8 mouse cellular contexts compared by ENCODE assay signal in genomic region chr9:83686511-83687100, GRCm38 (mm10).
DNase-seq lines count a peak whose midpoint lies in the region; ATAC-seq and TF ChIP-seq lines count a peak whose summit lies in the region.

No protein-coding gene starts in this region.

- TF ChIP-seq CTCF in lung, postnatal 0 days (IDR thresholded peaks at IDR 0.05), result 0 out of 2 replicates have a peak, but pooled peaks have one; percentile 14
- TF ChIP-seq CTCF in heart, postnatal 0 days (IDR thresholded peaks at IDR 0.05; ENCODE audit: low read depth), result no peak

- DNase-seq in lung, postnatal 0 days (ENCODE audit: low spot score), result peak; percentile 16
- no peak for DNase-seq in lung, adult 18-20 months
- peak; percentile 62 for DNase-seq in embryo, embryonic 11 days
- no peak for DNase-seq in heart, postnatal 0 days (ENCODE audit: low spot score)
- peak; percentile 13 to 18 for DNase-seq in layer of hippocampus, postnatal 25 days (ENCODE audit: extremely low spot score in 1 of 2, low spot score in 1 of 2)
- no peak for DNase-seq in gastrocnemius, postnatal 25 days
- DNase-seq in thymus, postnatal 10 days (ENCODE audit: low spot score in 2 of 2), result no peak

- WGBS in lung, postnatal 0 days, result 11% methylated on average over 18 of the region's 18 CpGs
- WGBS in heart, postnatal 0 days, result 23% methylated on average over 18 of the region's 18 CpGs
- WGBS in neural tube, embryonic 14.5 days, result 4% methylated on average over 18 of the region's 18 CpGs

- H3K36me3 ChIP-seq in lung, postnatal 0 days (ENCODE audit: insufficient read depth, low read length), result no peaks in the 10 kb centered on the region
- H3K36me3 ChIP-seq in heart, postnatal 0 days (replicated peaks; ENCODE audit: control insufficient read depth, insufficient read depth, low read length), result no peaks in the 10 kb centered on the region
- H3K36me3 ChIP-seq in neural tube, embryonic 14.5 days (ENCODE audit: control insufficient read depth, insufficient read depth, low read length), result no peaks in the 10 kb centered on the region

- H3K4me1 ChIP-seq in lung, postnatal 0 days (ENCODE audit: insufficient read depth, low read depth, low read length), result 0 out of 2 replicates have a peak, but pooled peaks cover 2% of the 10 kb centered on the region
- H3K4me1 ChIP-seq in heart, postnatal 0 days (ENCODE audit: control insufficient read depth, insufficient read depth), result peaks cover 7% of the 10 kb centered on the region; the same call in 1 of the 2 replicates
- H3K4me1 ChIP-seq in neural tube, embryonic 14.5 days (ENCODE audit: control insufficient read depth, insufficient read depth, low read length), result peaks cover 16% of the 10 kb centered on the region

- H3K4me2 ChIP-seq in lung, postnatal 0 days (replicated peaks; ENCODE audit: low read depth, low read length), result peak overlapping the region; percentile 34
- peak overlapping the region; percentile 49 for H3K4me2 ChIP-seq in heart, postnatal 0 days (ENCODE audit: low read depth, low read length)
- peak overlapping the region; percentile 53 for H3K4me2 ChIP-seq in neural tube, embryonic 14.5 days (ENCODE audit: low read depth, low read length)

- no peak overlapping the region for H3K9ac ChIP-seq in lung, postnatal 0 days (replicated peaks; ENCODE audit: low read depth)
- no peak overlapping the region for H3K9ac ChIP-seq in heart, postnatal 0 days (replicated peaks; ENCODE audit: low read depth, low read length)
- H3K9ac ChIP-seq in neural tube, embryonic 14.5 days (replicated peaks; ENCODE audit: low read depth, low read length), result peak overlapping the region; percentile 46

- no peak overlapping the region for H3K4me3 ChIP-seq in lung, postnatal 0 days (ENCODE audit: low read depth, low read length)
- peak overlapping the region; percentile 19 for H3K4me3 ChIP-seq in heart, postnatal 0 days (ENCODE audit: low read depth, low read length)
- H3K4me3 ChIP-seq in neural tube, embryonic 14.5 days (ENCODE audit: low read depth, low read length), result peak overlapping the region; percentile 24

- H3K27me3 ChIP-seq in lung, postnatal 0 days (replicated peaks; ENCODE audit: insufficient read depth, low read length), result no peaks in the 10 kb centered on the region
- peaks cover 4% of the 10 kb centered on the region; the same call in 1 of the 2 replicates for H3K27me3 ChIP-seq in heart, postnatal 0 days (ENCODE audit: control insufficient read depth, insufficient read depth, low read length)
- H3K27me3 ChIP-seq in neural tube, embryonic 14.5 days (ENCODE audit: control insufficient read depth, insufficient read depth, low read length), result no peaks in the 10 kb centered on the region

- ATAC-seq in lung, postnatal 0 days, result no peak
- ATAC-seq in heart, postnatal 0 days (ENCODE audit: insufficient read depth, low read depth), result no peak
- ATAC-seq in neural tube, embryonic 14.5 days (ENCODE audit: low read depth), result peak; percentile 77

- no peak overlapping the region for H3K27ac ChIP-seq in lung, postnatal 0 days (ENCODE audit: low read length)
- no peak overlapping the region for H3K27ac ChIP-seq in heart, postnatal 0 days (ENCODE audit: low read depth)
- H3K27ac ChIP-seq in neural tube, embryonic 14.5 days (ENCODE audit: low read depth, low read length), result peak overlapping the region; percentile 75

- no peak for TF ChIP-seq EP300 in lung, postnatal 0 days (IDR thresholded peaks at IDR 0.05)
- no peak for TF ChIP-seq EP300 in heart, postnatal 0 days (IDR thresholded peaks at IDR 0.05; ENCODE audit: low read depth)

- H3K9me3 ChIP-seq in lung, postnatal 0 days (ENCODE audit: low read length), result no peaks in the 10 kb centered on the region
- no peaks in the 10 kb centered on the region for H3K9me3 ChIP-seq in heart, postnatal 0 days (replicated peaks; ENCODE audit: control insufficient read depth, low read length)
- H3K9me3 ChIP-seq in neural tube, embryonic 14.5 days (ENCODE audit: control insufficient read depth, low read length), result no peaks in the 10 kb centered on the region

Comparison
In these comparisons a context has a peak if more than half of its experiments do, and no peak if none do; other contexts are left out.
1. DNase-seq: peak in lung, postnatal 0 days (single experiment), embryo, embryonic 11 days (single experiment) and layer of hippocampus, postnatal 25 days (2 of 2); none in lung, adult 18-20 months (0 of 2), heart, postnatal 0 days (single experiment), gastrocnemius, postnatal 25 days (single experiment) and thymus, postnatal 10 days (0 of 2).
2. Peak in every context shown above with its lines, with median percentiles within 50 percentile points of each other: H3K4me2 ChIP-seq.